Mouse (Mus musculus): ENCODE measurements around the gene Zfyve1.

DNA sequence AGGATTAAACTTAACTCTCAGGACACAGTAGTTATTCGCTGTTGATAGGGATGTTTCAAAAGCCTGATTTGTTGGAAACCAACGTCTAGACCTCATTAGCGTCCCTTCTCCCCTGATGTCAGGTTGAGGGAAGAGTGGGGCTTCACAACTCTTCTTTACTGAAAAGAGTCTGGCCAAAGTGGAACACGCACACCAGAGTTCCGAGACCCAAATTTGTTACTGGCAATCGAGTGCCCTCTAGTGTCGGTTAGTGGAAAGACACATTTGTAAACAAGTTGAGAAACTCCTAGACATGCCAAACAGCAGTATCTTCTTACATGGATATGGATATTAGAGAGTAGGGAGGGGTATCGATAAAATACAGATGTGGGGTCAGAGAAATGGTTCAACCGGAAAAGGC lies 94.8 kb downstream of the Zfyve1 start:
- no peak for TF ChIP-seq CTCF (IDR thresholded peaks at IDR 0.05; ENCODE audit: insufficient read depth, low read depth, low read length)
- no peak for TF ChIP-seq POLR2A (IDR thresholded peaks at IDR 0.05; ENCODE audit: insufficient read depth, low read depth, low read length)

Data from olfactory bulb, adult 2 months (tissue).